ENCODE assay signal across 8 mouse cellular contexts in the genomic region with DNA sequence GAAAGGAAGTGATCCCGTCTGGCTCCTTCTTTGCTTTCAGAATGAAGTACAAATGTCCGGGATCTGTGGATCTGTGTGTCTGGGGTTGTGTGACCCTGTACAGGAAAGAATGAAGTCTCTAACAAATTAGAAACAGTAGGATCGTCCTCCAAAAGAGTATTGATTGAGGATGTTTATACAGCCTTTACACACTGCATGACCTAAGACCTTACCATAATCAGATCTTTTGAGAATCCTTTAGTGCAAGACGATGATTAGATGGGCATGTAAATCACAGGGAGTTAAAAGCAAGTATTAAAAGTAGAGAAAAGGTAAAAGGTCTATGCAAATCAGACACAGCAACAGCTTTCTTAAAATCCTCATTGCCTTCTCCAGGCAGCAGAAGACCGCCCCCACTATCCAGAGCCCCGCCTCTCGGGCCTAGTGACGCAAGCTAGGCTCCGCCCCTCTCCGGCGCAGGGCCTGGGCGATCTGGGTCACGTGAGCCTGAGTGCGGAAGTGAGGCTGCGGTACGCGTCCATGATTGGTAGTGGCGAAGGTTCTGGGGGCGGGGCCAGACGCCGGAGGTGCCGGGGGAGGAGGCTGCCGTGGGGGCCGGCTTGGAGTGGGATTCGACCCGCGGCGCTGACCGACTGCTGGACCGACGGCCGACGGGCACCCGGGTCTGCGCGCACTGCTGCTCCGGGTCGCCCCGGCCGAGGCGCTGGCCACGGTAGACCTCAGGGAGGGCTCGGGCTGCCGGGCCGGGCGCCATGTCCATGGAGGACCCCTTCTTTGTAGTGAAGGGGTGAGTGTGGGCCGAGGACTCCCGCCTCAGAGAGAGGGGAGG. TPM values are rescaled to one million over a fixed set of nuclear protein-coding genes. Genes with fewer than 3 reads are reported as not detected.
DNase-seq lines count a peak whose midpoint lies in the region; ATAC-seq lines count a peak whose summit lies in the region.

Stx6 (plus strand) TSS at position 575 of the 829 bp plus-strand sequence.

- H3K9me3 ChIP-seq in heart, embryonic 14.5 days (ENCODE audit: control insufficient read depth, low read length) = no peaks in the 10 kb centered on the region
- no peaks in the 10 kb centered on the region for H3K9me3 ChIP-seq in liver, embryonic 13.5 days (replicated peaks)
- no peaks in the 10 kb centered on the region for H3K9me3 ChIP-seq in stomach, embryonic 16.5 days (replicated peaks; ENCODE audit: control insufficient read depth, low read length)

- H3K4me1 ChIP-seq in brown adipose tissue, adult 24 weeks (ENCODE audit: control insufficient read depth, insufficient read depth, insufficient read length, low read length) = no peaks in the 10 kb centered on the region
- H3K4me1 ChIP-seq in heart, embryonic 14.5 days (ENCODE audit: control insufficient read depth in 2 of 2, insufficient read depth in 2 of 2, low read length in 2 of 2) = peaks cover 2 to 7% of the 10 kb centered on the region in 2 experiments; a peak in 1 of 4 replicates
- peaks cover 30% of the 10 kb centered on the region for H3K4me1 ChIP-seq in liver, embryonic 13.5 days (replicated peaks)
- 0 out of 2 replicates have a peak, but pooled peaks cover 5% of the 10 kb centered on the region for H3K4me1 ChIP-seq in stomach, embryonic 16.5 days (ENCODE audit: control insufficient read depth, insufficient read depth, low read length)

- peak; percentile 96 for ATAC-seq in heart, embryonic 14.5 days (ENCODE audit: insufficient number of reproducible peaks, insufficient read depth, low FRiP score, low read depth)
- ATAC-seq in liver, embryonic 13.5 days (ENCODE audit: low read depth) = peak; percentile 99
- peak; percentile 100 for ATAC-seq in stomach, embryonic 16.5 days (ENCODE audit: insufficient read depth, low FRiP score)

- H3K27me3 ChIP-seq in heart, embryonic 14.5 days (ENCODE audit: control insufficient read depth, insufficient read depth, low read length) = no peaks in the 10 kb centered on the region
- H3K27me3 ChIP-seq in liver, embryonic 13.5 days = no peaks in the 10 kb centered on the region
- no peaks in the 10 kb centered on the region for H3K27me3 ChIP-seq in stomach, embryonic 16.5 days (ENCODE audit: control insufficient read depth, insufficient read depth, low read length)

- H3K9ac ChIP-seq in heart, embryonic 14.5 days (ENCODE audit: low read length) = peak within 1 kb of the TSS; percentile 89
- H3K9ac ChIP-seq in liver, embryonic 13.5 days = peak within 1 kb of the TSS; percentile 92
- peak within 1 kb of the TSS; percentile 92 for H3K9ac ChIP-seq in stomach, embryonic 16.5 days (ENCODE audit: low read length)

- WGBS in heart, embryonic 14.5 days = 3% methylated on average over 48 of the region's 48 CpGs
- 3% methylated on average over 48 of the region's 48 CpGs for WGBS in liver, embryonic 13.5 days (ENCODE audit: insufficient replicate concordance)
- WGBS in stomach, embryonic 16.5 days = 1% methylated on average over 45 of the region's 48 CpGs

- H3K4me2 ChIP-seq in heart, embryonic 14.5 days (ENCODE audit: low read length) = peak within 1 kb of the TSS; percentile 66
- H3K4me2 ChIP-seq in liver, embryonic 13.5 days = peak within 1 kb of the TSS; percentile 91
- H3K4me2 ChIP-seq in stomach, embryonic 16.5 days (ENCODE audit: low read depth, low read length) = peak within 1 kb of the TSS; percentile 76

- H3K27ac ChIP-seq in brown adipose tissue, adult 24 weeks (replicated peaks; ENCODE audit: low read depth, low read length) = peak within 1 kb of the TSS; percentile 66
- H3K27ac ChIP-seq in heart, embryonic 14.5 days (replicated peaks in 1 of 2; ENCODE audit: control insufficient read depth in 1 of 2, insufficient read depth in 1 of 2, low read depth in 2 of 2, low read length in 2 of 2) = peak within 1 kb of the TSS; percentile 76 to 88
- peak within 1 kb of the TSS; percentile 62 for H3K27ac ChIP-seq in liver, embryonic 13.5 days
- H3K27ac ChIP-seq in stomach, embryonic 16.5 days (ENCODE audit: low read length) = peak within 1 kb of the TSS; percentile 82

- no peaks in the 10 kb centered on the region for H3K36me3 ChIP-seq in heart, embryonic 14.5 days (ENCODE audit: control insufficient read depth, insufficient read depth, low read length)
- H3K36me3 ChIP-seq in liver, embryonic 13.5 days = no peaks in the 10 kb centered on the region
- H3K36me3 ChIP-seq in stomach, embryonic 16.5 days (ENCODE audit: control insufficient read depth, insufficient read depth, low read length) = no peaks in the 10 kb centered on the region

- DNase-seq in CD4-positive, CD25-positive, alpha-beta regulatory T cell, adult 2 months (ENCODE audit: low read depth, low spot score) = peak; percentile 99
- DNase-seq in fibroblast of lung, adult 2 months (ENCODE audit: low read depth) = peak; percentile 95
- peak; percentile 99 for DNase-seq in kidney, postnatal 14 days
- DNase-seq in liver, embryonic 13.5 days = peak; percentile 99
- peak; percentile 99 for DNase-seq in neural tube, embryonic 10.5 days (ENCODE audit: extremely low spot score, low spot score)

- H3K4me3 ChIP-seq in brown adipose tissue, adult 24 weeks (ENCODE audit: insufficient read depth, low read depth, low read length) = peak within 1 kb of the TSS; percentile 90
- peak within 1 kb of the TSS; percentile 96 to 98 for H3K4me3 ChIP-seq in heart, embryonic 14.5 days (ENCODE audit: control insufficient read depth in 1 of 2, insufficient read depth in 1 of 2, low read depth in 1 of 2, low read length in 2 of 2)
- H3K4me3 ChIP-seq in liver, embryonic 13.5 days (replicated peaks) = peak within 1 kb of the TSS; percentile 97
- H3K4me3 ChIP-seq in stomach, embryonic 16.5 days (replicated peaks; ENCODE audit: low read length) = peak within 1 kb of the TSS; percentile 95

RNA-seq across cellular contexts. Expression of gene Stx6, which starts in this region (rescaled TPM):
- 29.0 and 43.5 TPM in 2 replicates for polyA plus RNA-seq in brown adipose tissue, adult 24 weeks (2012; ENCODE audit: insufficient read depth, insufficient read length, missing spikeins)
- polyA plus RNA-seq in heart, embryonic 14.5 days (2014; fragmentation: Nextera tagmentation; extraction: Ambion mirVana) = 54.8 and 56.4 TPM in 2 replicates
- 10.8 and 12.5 TPM in 2 replicates for polyA plus RNA-seq in liver, embryonic 13.5 days (2015; fragmentation: Nextera tagmentation; extraction: Ambion mirVana)
- polyA plus RNA-seq in stomach, embryonic 16.5 days (2015; fragmentation: Nextera tagmentation; extraction: Ambion mirVana) = 45.7 and 49.4 TPM in 2 replicates

Comparison
In these comparisons a context has a peak if more than half of its experiments do, and no peak if none do; other contexts are left out.
1. Peak in every context shown above with its lines: DNase-seq, ATAC-seq, H3K4me3 ChIP-seq and H3K27ac ChIP-seq.